Mouse (Mus musculus) intestine, embryonic 16.5 days (tissue): ENCODE results near the gene Olfr979. TPM values are rescaled to one million over a fixed set of nuclear protein-coding genes. Genes with fewer than 3 reads are reported as not detected.

Experiments
- polyA plus RNA-seq: library from polyadenylated mRNA; unstranded; fragments of >200 nt; fragmentation: Nextera tagmentation; extraction: Ambion mirVana; gene quantifications from 2 replicates; pipeline ENCODE4 v1.2.1, GENCODE M21; 2015

Gene Olfr979
- polyA plus RNA-seq, 1 experiment from 2014 or later = not detected

Other genes starting within 250 kb of the Olfr979 start
- gene Olfr968, start 220.2 kb downstream of the Olfr979 start, polyA plus RNA-seq = not detected in 2 replicates
- gene Olfr969, start 212.5 kb downstream of the Olfr979 start, polyA plus RNA-seq = not detected in 2 replicates
- gene Olfr970, start 194.6 kb downstream of the Olfr979 start, polyA plus RNA-seq = not detected in 2 replicates
- gene Olfr971, start 166.6 kb downstream of the Olfr979 start, polyA plus RNA-seq = not detected in 2 replicates
- gene Olfr972, start 137.0 kb downstream of the Olfr979 start, polyA plus RNA-seq = not detected in 2 replicates
- not detected in 2 replicates for gene Olfr229, start 96.1 kb downstream of the Olfr979 start, polyA plus RNA-seq
- gene Olfr974, start 66.0 kb downstream of the Olfr979 start, polyA plus RNA-seq = not detected in 2 replicates
- gene Olfr975, start 51.4 kb downstream of the Olfr979 start, polyA plus RNA-seq = not detected in 2 replicates
- gene Olfr976, start 42.3 kb downstream of the Olfr979 start, polyA plus RNA-seq = not detected in 2 replicates
- not detected in 2 replicates for gene Olfr978, start 11.4 kb downstream of the Olfr979 start, polyA plus RNA-seq
- not detected in 2 replicates for gene Olfr980, start 6.1 kb upstream of the Olfr979 start, polyA plus RNA-seq
- gene Olfr981, start 18.0 kb upstream of the Olfr979 start, polyA plus RNA-seq = not detected in 2 replicates
- gene Olfr982, start 70.4 kb upstream of the Olfr979 start, polyA plus RNA-seq = not detected in 2 replicates
- not detected in 2 replicates for gene Olfr983, start 90.1 kb upstream of the Olfr979 start, polyA plus RNA-seq
- not detected in 2 replicates for gene Olfr984, start 110.7 kb upstream of the Olfr979 start, polyA plus RNA-seq
- gene Olfr985, start 126.7 kb upstream of the Olfr979 start, polyA plus RNA-seq = not detected in 2 replicates
- gene Tmem225, start 144.7 kb upstream of the Olfr979 start, polyA plus RNA-seq = not detected in 2 replicates
- gene Olfr986, start 177.5 kb upstream of the Olfr979 start, polyA plus RNA-seq = not detected in 2 replicates
- gene Zfp202, start 188.9 kb upstream of the Olfr979 start, polyA plus RNA-seq = 2.8 and 3.1 TPM in 2 replicates